Mouse (Mus musculus): Measurements from ENCODE around the gene Tomm40. TPM values are rescaled to one million over a fixed set of nuclear protein-coding genes. Genes with fewer than 3 reads are reported as not detected.

The Tomm40 gene
- polyA plus RNA-seq, 1 experiment: 218 TPM

DNA sequence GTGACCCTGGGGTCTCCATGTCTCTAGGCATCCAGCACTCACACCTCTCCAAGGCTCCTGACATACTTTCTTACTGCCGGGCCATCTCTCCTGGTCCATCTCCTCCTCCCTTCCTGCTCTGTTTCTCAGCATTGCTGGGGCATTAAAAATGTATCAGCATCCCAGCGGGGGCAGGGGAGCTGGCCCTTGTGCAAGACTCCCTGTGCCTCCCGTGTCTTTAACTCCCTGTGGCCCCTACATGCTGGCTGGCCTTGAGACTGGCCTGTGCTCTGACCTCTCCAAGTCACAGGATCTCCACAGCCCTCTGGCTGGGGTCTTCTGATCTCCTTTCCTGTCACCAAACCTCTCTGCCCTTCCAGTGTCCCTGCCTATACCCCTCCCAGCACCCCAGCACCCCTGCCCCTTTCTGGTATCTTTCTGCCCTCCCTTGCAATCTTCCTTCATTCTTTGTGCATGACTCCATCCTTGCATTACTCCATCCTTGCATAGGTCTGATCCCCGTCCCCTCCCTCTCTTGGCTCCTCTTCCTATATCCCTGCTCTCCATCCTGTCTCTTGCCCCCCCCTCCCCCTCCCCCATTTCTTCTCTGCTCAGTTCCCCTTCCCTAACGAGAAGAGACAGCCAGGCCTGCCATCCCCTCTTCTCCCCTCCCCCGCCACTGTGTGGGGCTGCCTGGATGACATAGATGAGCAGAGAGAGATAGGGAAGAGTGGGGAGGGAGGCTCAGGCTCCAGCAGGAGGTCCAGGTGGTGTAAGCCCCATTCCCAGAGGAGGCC lies 31.4 kb upstream of the Tomm40 start:
- Histone ChIP-seq H3ac (ENCODE audit: control insufficient read depth, insufficient read length, low read depth) (no peak overlapping the region), H3K4me3 (ENCODE audit: insufficient read depth, poor library complexity, severe bottlenecking) (no peak overlapping the region), H3K36me3 (ENCODE audit: control insufficient read depth, insufficient read depth) (no peaks in the 10 kb centered on the region), H3K79me2 (ENCODE audit: control insufficient read depth, insufficient read depth) (no peaks in the 10 kb centered on the region), H3K27me3 (ENCODE audit: control insufficient read depth, insufficient read depth, insufficient read length) (no peaks in the 10 kb centered on the region), H3K79me3 (ENCODE audit: low read depth) (no peaks in the 10 kb centered on the region)
- no peak for TF ChIP-seq MYOD1 (IDR thresholded peaks at IDR 0.05; ENCODE audit: control insufficient read depth, insufficient read length, low read depth)
- TF ChIP-seq MYOG (IDR thresholded peaks at IDR 0.05; ENCODE audit: control insufficient read depth, extremely low read depth, insufficient read length): no peak
- TF ChIP-seq CEBPB (IDR thresholded peaks at IDR 0.05; ENCODE audit: low read depth): no peak
- TF ChIP-seq CTCF (IDR thresholded peaks at IDR 0.05; ENCODE audit: control insufficient read depth, insufficient read depth, insufficient read length): no peak
- no peak for TF ChIP-seq USF1 (IDR thresholded peaks at IDR 0.05; ENCODE audit: low read depth)
- no peak for TF ChIP-seq FOSL1 (IDR thresholded peaks at IDR 0.05; ENCODE audit: insufficient read depth, low read length, poor library complexity, severe bottlenecking)
- no peak for TF ChIP-seq MAX (IDR thresholded peaks at IDR 0.05)

GRCm38 (mm10) chr7:19745971-19746370 lies 30.7 kb upstream of the Tomm40 start:
- Histone ChIP-seq H3K79me3 (ENCODE audit: low read depth) (no peaks in the 10 kb centered on the region), H3K4me3 (ENCODE audit: insufficient read depth, poor library complexity, severe bottlenecking) (no peak overlapping the region), H3K27me3 (ENCODE audit: control insufficient read depth, insufficient read depth, insufficient read length) (no peaks in the 10 kb centered on the region), H3ac (ENCODE audit: control insufficient read depth, insufficient read length, low read depth) (no peak overlapping the region), H3K79me2 (ENCODE audit: control insufficient read depth, insufficient read depth) (no peaks in the 10 kb centered on the region), H3K36me3 (ENCODE audit: control insufficient read depth, insufficient read depth) (no peaks in the 10 kb centered on the region)
- no peak for TF ChIP-seq USF1 (IDR thresholded peaks at IDR 0.05; ENCODE audit: low read depth)
- no peak for TF ChIP-seq MYOD1 (IDR thresholded peaks at IDR 0.05; ENCODE audit: control insufficient read depth, insufficient read length, low read depth)
- TF ChIP-seq FOSL1 (IDR thresholded peaks at IDR 0.05; ENCODE audit: insufficient read depth, low read length, poor library complexity, severe bottlenecking): no peak
- no peak for TF ChIP-seq MYOG (IDR thresholded peaks at IDR 0.05; ENCODE audit: control insufficient read depth, extremely low read depth, insufficient read length)

- Histone ChIP-seq H3K79me2 (ENCODE audit: control insufficient read depth, insufficient read depth) (no peaks in the 10 kb centered on the region), H3ac (ENCODE audit: control insufficient read depth, insufficient read length, low read depth) (no peak overlapping the region), H3K79me3 (ENCODE audit: low read depth) (no peaks in the 10 kb centered on the region), H3K27me3 (ENCODE audit: control insufficient read depth, insufficient read depth, insufficient read length) (no peaks in the 10 kb centered on the region), H3K36me3 (ENCODE audit: control insufficient read depth, insufficient read depth) (no peaks in the 10 kb centered on the region), H3K4me3 (ENCODE audit: insufficient read depth, poor library complexity, severe bottlenecking) (no peak overlapping the region)
- TF ChIP-seq CEBPB (IDR thresholded peaks at IDR 0.05; ENCODE audit: low read depth): no peak
- TF ChIP-seq MYOD1 (IDR thresholded peaks at IDR 0.05; ENCODE audit: control insufficient read depth, insufficient read length, low read depth): no peak
- no peak for TF ChIP-seq FOSL1 (IDR thresholded peaks at IDR 0.05; ENCODE audit: insufficient read depth, low read length, poor library complexity, severe bottlenecking)
These were observed 29.6 kb upstream of the Tomm40 start for GRCm38 (mm10) chr7:19744590-19745385.

- Histone ChIP-seq H3K79me2 (ENCODE audit: control insufficient read depth, insufficient read depth) (no peaks in the 10 kb centered on the region), H3K4me3 (ENCODE audit: insufficient read depth, poor library complexity, severe bottlenecking) (no peak overlapping the region), H3ac (ENCODE audit: control insufficient read depth, insufficient read length, low read depth) (no peak overlapping the region), H3K36me3 (ENCODE audit: control insufficient read depth, insufficient read depth) (no peaks in the 10 kb centered on the region), H3K79me3 (ENCODE audit: low read depth) (no peaks in the 10 kb centered on the region), H3K27me3 (ENCODE audit: control insufficient read depth, insufficient read depth, insufficient read length) (no peaks in the 10 kb centered on the region)
- TF ChIP-seq MAX (IDR thresholded peaks at IDR 0.05): no peak
These were observed 28.6 kb upstream of the Tomm40 start for GRCm38 (mm10) chr7:19743791-19744190.

GRCm38 (mm10) chr7:19742468-19742867 lies 27.2 kb upstream of the Tomm40 start:
- no peaks in the 10 kb centered on the region for H3K27me3 ChIP-seq (ENCODE audit: control insufficient read depth, insufficient read depth, insufficient read length)
- H3ac ChIP-seq (ENCODE audit: control insufficient read depth, insufficient read length, low read depth): no peak overlapping the region
- TF ChIP-seq CTCF (IDR thresholded peaks at IDR 0.05; ENCODE audit: control insufficient read depth, insufficient read depth, insufficient read length) (no peak), CEBPB (IDR thresholded peaks at IDR 0.05; ENCODE audit: low read depth) (no peak), USF1 (IDR thresholded peaks at IDR 0.05; ENCODE audit: low read depth) (no peak), FOSL1 (IDR thresholded peaks at IDR 0.05; ENCODE audit: insufficient read depth, low read length, poor library complexity, severe bottlenecking) (no peak), MYOG (IDR thresholded peaks at IDR 0.05; ENCODE audit: control insufficient read depth, extremely low read depth, insufficient read length) (no peak), MAX (IDR thresholded peaks at IDR 0.05) (no peak), MYOD1 (IDR thresholded peaks at IDR 0.05; ENCODE audit: control insufficient read depth, insufficient read length, low read depth) (no peak)
- no peaks in the 10 kb centered on the region for H3K36me3 ChIP-seq (ENCODE audit: control insufficient read depth, insufficient read depth)
- H3K79me2 ChIP-seq (ENCODE audit: control insufficient read depth, insufficient read depth): no peaks in the 10 kb centered on the region
- no peak overlapping the region for H3K4me3 ChIP-seq (ENCODE audit: insufficient read depth, poor library complexity, severe bottlenecking)
- H3K79me3 ChIP-seq (ENCODE audit: low read depth): no peaks in the 10 kb centered on the region

Data from C2C12 (cell line).